Mouse (Mus musculus) frontal cortex, postnatal 25 days (tissue): ENCODE data around the gene Fstl5.
"Not testable (repeated sequence)": the region's sequence is repeated elsewhere in the genome, so short reads cannot be mapped to it uniquely, and the experiment has no call there.

Experiments
- DNase-seq, 2 experiments: peaks; one replicate each; pipeline ENCODE4 v3.0.0; 2022; ENCODE audit warnings: low spot score in 2 of 2

Fstl5 gene

GRCm38 (mm10) chr3:76074060-76074707, at the start of gene Fstl5:
Fstl5 (plus strand) TSS chr3:76074270.
- DNase-seq: peak; percentile 63 to 65

DNA sequence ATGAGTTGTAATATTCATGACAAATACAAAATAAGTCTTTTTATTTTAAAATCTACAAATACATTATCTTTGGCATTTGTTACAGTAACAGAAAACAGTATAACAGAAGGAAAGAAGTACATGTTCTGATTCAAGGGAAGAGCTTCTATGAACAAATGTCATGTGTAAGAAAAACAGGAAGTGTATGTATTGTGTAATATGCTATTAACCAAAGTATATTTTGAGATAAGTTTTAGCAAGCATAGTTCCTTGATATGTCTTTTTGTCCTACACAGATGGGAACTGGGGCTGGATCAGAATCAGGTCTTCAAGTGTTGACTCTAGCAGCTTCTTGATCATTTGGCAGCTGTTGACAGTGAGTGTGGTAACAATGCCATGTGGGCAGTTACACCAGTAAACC, 48.5 kb upstream of the Fstl5 start:
- DNase-seq: no peak

DNA sequence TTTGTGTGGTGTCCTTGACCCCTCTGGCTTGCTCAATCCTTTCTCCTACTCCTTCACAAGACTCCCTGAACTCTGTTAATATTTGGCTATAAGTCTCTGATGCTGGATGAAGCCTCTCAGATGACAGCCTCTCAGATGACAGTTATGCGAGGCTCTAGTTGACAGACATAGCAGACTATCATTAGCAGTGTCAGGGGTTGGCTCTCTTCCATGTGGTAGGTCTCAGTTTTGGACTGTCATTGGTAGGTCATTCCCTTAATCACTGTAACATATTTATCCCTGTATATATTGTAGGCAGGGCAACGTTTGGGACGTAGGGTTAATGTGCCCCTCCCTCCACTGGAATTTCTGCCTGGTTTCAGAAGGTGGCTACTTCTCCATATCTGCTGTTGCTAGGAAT, 22.9 kb upstream of the Fstl5 start:
- DNase-seq: no peak

DNA sequence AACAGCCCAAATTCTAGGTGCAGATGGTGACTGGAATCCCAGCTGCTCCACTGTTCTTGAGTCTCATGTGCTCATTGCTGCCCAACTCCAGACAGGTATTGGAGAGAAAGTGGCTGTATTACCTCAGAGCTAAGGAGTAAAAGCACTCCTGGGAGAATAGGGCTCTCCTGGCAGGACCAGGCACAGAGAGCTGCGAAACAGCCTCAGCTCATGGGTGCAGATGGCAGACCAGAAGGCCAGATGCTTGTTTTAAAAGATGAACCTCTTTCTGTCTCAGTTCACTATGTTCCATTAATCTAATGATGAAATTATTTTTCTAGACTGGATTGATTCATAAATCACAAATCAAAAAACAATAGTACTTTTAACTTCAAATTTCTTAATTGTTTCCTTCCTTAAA, 12.1 kb upstream of the Fstl5 start:
- no peak for DNase-seq

DNA sequence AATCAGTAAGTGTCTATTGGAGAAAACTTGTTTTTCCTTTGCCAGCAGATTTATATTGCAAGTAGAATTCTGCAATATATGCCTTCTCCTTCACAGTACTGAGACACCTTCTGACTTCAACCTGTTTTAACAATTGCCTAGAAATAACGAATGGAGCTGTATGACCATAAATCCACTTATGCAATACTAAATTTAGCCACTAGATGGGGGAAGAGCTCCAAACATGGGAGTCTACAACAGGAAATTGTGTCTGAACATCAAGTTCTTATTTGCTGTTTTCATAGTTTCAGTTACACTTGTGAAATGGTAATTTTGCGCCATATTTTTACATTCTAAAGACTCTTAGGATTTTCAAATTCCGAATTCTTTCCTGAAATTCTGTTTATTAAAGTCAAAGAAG, 6.2 kb upstream of the Fstl5 start:
- no peak for DNase-seq

DNA sequence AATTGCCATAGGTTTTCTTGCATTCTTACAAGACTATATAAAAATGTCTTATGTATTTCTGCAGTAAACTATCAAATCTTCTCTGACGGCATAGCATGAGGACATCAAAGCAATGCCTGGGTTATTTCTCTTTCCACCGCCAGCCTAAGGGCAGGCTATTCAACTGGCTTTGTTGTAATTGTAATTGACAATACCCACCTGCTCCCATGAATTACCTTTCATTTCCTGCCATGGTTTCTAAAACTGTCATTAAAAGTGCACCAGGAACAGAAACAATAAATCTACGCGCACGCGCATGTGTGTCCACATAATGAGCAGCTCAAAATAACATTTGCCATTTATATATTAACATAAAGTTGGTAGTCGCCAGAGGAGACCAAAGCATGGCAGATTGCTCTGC, 1.2 kb upstream of the Fstl5 start:
- no peak for DNase-seq

DNA sequence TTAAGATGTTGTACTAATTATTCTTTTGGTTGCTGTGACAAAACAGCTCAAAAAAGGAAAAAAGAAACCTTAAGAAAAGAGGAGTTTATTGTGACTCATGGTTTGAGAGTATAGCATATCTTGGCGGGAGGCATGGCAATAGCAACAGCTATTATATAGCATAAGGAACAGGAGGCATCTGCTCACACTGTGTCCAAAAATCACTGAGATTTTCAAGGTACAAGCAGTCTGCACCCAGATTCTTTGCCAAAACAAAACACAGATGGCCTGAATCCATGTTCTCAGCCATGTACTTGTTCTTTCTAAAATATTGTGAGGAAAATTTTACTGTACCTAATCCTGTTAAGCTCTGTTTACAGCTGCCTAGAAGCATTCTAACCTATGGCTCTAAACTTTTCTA, 66.4 kb downstream of the Fstl5 start:
- DNase-seq: no peak

- DNase-seq: no peak
These were observed 73.8 kb downstream of the Fstl5 start for GRCm38 (mm10) chr3:76147846-76148245.

DNA sequence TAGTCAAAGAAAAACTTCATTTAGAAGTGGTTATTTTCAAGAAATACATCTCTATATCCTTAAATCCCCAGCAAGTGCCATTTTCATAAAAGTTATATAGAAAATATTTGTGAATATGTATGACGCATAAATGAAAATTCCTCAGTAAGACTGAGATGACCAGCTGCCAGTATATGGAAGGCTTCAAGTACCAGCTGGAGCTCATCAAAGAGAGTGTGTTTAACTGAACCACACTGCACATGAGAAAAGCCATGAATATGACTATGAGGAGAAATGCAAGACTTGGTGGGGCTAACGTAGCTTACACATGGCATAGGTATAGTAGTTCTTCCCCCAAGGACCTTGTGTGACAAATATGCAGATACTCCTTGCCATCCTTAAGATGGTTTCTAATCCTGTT, 164.8 kb downstream of the Fstl5 start:
- DNase-seq: no peak

DNA sequence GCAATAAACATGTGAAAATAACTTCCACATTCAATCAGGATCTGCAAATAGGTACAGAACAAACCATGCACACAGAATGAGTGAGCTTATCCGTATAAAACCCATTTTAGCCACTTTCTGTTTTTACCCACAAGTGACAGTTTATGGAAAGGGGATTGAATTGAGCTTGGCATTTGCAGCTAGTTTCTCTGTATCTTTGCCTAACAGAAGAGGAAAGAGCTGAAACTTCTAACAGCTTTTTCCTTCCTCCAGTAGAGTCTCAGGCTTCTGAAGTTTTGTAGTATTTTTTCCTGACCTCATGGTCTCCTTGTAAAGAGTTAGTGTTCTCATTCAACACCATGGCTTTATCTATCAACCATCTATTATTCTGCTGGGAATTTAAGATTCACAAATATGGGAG, 177.3 kb downstream of the Fstl5 start:
- no peak for DNase-seq

- DNase-seq: no peak
These were observed 218.9 kb downstream of the Fstl5 start for GRCm38 (mm10) chr3:76292993-76293392.

GRCm38 (mm10) chr3:76294394-76294793, 220.3 kb downstream of the Fstl5 start:
- DNase-seq: no peak

GRCm38 (mm10) chr3:76301026-76301773, 227.1 kb downstream of the Fstl5 start:
- DNase-seq: no peak

DNA sequence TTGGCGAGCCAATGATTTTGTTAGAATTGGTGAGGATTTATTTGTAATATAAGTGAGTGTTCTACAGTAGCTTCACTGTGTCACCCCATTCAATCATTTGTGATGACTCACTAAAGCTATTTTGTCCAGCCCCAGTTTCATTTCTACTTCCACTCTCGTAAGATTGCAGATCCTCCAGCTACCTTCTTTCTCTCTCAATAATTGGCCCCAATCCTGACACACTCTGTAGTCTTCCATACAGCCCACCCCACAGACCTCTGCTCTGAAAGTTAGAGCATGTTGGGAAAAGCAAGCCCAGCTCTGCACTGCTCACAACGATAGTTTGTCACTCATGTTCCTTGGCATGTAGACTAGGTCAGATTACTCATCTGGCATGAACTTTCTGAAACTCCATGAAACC, 242.9 kb downstream of the Fstl5 start:
- no peak for DNase-seq

- no peak for DNase-seq
These were observed 245.5 kb downstream of the Fstl5 start for GRCm38 (mm10) chr3:76319531-76319930.

GRCm38 (mm10) chr3:76322431-76322830, 248.4 kb downstream of the Fstl5 start:
- no peak for DNase-seq

DNA sequence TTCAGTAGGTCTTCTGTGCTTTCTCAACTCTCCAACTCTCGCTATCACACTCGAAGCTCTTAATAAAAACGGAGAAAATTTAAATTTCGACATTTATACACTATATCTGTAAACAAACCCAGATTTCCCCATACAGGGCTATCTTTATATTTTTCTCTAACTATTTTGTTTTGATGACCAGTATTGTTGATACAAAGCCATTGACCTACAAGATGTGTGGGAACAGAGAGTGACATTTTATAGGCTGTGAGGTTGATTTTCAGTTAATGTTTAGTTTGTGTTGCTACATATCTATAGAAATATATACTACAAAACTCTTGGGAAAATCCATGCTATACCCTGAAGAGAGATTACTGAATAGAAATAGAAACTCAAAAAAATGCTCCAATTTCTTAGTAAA, 262.9 kb downstream of the Fstl5 start:
- DNase-seq: no peak

DNA sequence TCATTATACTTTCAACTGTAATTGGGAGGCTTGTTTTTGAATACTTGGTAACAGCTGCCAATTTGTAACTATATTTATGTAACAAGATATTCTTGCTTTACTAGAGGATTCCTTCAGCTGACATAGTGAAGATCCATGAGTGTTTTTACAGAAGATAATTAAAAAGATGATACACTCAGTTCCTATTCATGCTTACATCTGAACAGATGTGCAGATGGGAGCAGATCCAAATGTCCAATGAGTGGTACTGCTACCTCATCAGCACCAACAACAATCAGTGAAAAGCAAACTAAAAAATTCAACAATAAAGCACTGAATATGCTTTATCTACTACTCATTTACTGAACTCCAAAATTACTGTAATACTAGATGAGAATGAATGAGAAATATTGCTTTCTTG, 292.9 kb downstream of the Fstl5 start:
- no peak for DNase-seq

GRCm38 (mm10) chr3:76369910-76370309, 295.8 kb downstream of the Fstl5 start:
- no peak for DNase-seq

DNA sequence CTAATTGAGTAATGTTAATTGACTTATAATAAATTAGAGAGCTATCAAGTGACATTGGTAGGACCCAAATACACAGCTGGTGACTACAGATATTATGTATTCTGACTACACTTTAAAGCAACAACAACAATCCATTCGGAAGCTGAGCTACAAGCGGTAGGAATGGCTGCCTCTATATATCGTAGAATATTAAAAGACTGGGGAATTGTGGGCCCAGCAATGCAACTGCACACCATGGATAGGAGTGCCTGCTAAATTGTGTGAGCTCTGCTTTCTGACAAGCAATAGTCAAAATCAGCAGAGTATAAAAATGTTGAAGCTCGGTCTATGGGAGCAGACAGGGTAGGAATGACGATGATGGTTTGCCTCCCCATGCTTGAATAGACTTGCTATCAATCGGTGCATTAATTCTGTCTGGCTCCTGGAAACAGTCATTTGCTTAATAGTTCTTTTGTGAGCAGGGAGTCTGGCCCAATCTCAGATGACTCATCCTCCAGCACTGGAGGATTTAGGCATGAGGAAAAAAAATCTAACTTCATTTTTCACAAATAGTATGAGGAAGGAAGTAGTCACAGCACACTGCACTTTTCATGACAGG, 354.8 kb downstream of the Fstl5 start:
- no peak for DNase-seq

DNA sequence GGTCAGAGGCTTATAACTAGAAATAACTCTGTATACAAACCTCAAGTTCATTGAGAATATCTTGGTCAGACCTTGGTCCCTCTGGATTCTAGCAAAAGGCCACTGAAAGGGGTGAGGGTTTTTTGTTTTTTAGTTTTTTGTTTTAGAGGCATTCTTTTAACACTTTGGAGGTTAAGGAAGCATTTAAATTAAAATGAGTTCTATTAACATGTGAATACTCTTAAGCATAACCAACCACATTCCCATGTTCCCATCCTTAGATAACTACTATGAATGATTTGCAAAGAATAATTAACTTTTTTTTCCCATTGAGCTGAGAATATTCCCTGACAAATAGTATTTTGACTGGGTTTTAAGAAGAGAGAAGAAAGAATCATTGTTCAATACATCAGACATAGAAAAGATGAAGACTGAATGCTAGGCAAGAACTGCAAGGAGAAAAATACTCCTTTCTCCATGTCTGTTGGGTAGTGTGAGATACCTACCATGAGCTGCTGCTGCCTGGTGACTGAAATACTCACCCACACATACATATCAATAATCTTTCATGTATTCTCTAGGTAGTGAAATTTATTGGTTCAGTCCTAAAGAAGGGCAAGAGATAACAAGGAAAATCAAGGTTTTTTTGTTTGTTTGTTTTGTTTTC, 393.3 kb downstream of the Fstl5 start:
- DNase-seq: no peak

GRCm38 (mm10) chr3:76468147-76468546, 394.1 kb downstream of the Fstl5 start:
- no peak for DNase-seq

GRCm38 (mm10) chr3:76507891-76508290, 433.8 kb downstream of the Fstl5 start:
- DNase-seq: not testable (repeated sequence)
